Mouse (Mus musculus) c-Kit-positive CD71-positive TER-119-negative erythroid progenitor cells, embryonic 14.5 days (primary cell): ENCODE data around the gene Ciz1.

Experiments used
- DNase-seq: peaks from one replicate; pipeline ENCODE4 v3.0.0-alpha.2; 2013; ENCODE audit warnings: low read depth

Gene Ciz1

GRCm38 (mm10) chr2:32347019-32347418 lies 5.1 kb upstream of the Ciz1 start:
- no peak for DNase-seq

GRCm38 (mm10) chr2:32348311-32348710 lies 3.8 kb upstream of the Ciz1 start:
- no peak for DNase-seq

- DNase-seq = no peak
These were observed 2.4 kb upstream of the Ciz1 start for GRCm38 (mm10) chr2:32349625-32350255.

- DNase-seq = no peak
These were observed 1.6 kb upstream of the Ciz1 start for GRCm38 (mm10) chr2:32350471-32351051.

- no peak for DNase-seq
These were observed 611 bp upstream of the Ciz1 start for GRCm38 (mm10) chr2:32351471-32351961.

GRCm38 (mm10) chr2:32353007-32353542 lies 948 bp downstream of the Ciz1 start, which contains the start of gene Dnm1:
TSS of gene Dnm1 (minus strand) at chr2:32353338.
- peak; percentile 76 for DNase-seq

- DNase-seq = no peak
These were observed 1.7 kb downstream of the Ciz1 start for GRCm38 (mm10) chr2:32353836-32354235.

- no peak for DNase-seq
These were observed 2.3 kb downstream of the Ciz1 start for GRCm38 (mm10) chr2:32354336-32354895.

GRCm38 (mm10) chr2:32356216-32356615 lies 4.1 kb downstream of the Ciz1 start:
- DNase-seq = no peak

GRCm38 (mm10) chr2:32357710-32358109 lies 5.6 kb downstream of the Ciz1 start:
- DNase-seq = no peak

- DNase-seq = no peak
These were observed 6.3 kb downstream of the Ciz1 start for GRCm38 (mm10) chr2:32358381-32358780.

- DNase-seq = peak; percentile 71
These were observed 8.6 kb downstream of the Ciz1 start for GRCm38 (mm10) chr2:32360741-32361140.

GRCm38 (mm10) chr2:32361437-32361836 lies 9.3 kb downstream of the Ciz1 start:
- peak; percentile 79 for DNase-seq

GRCm38 (mm10) chr2:32362274-32362673 lies 10.1 kb downstream of the Ciz1 start:
- peak; percentile 34 for DNase-seq

GRCm38 (mm10) chr2:32362817-32363340 lies 10.8 kb downstream of the Ciz1 start:
- DNase-seq = peak; percentile 76

- peak; percentile 31 for DNase-seq
These were observed 11.4 kb downstream of the Ciz1 start for GRCm38 (mm10) chr2:32363376-32364106.

- DNase-seq = no peak
These were observed 12.0 kb downstream of the Ciz1 start for GRCm38 (mm10) chr2:32364121-32364520.

GRCm38 (mm10) chr2:32367315-32367714 lies 15.2 kb downstream of the Ciz1 start:
- no peak for DNase-seq

GRCm38 (mm10) chr2:32374191-32374590 lies 22.1 kb downstream of the Ciz1 start:
- no peak for DNase-seq

- no peak for DNase-seq
These were observed 23.3 kb downstream of the Ciz1 start for GRCm38 (mm10) chr2:32375317-32375940.

- no peak for DNase-seq
These were observed 24.8 kb downstream of the Ciz1 start for GRCm38 (mm10) chr2:32376963-32377362.
